Mouse (Mus musculus): ENCODE results near the gene Prkaca. TPM values are rescaled to one million over a fixed set of nuclear protein-coding genes. Genes with fewer than 3 reads are reported as not detected.
"Not testable (repeated sequence)": the region's sequence is repeated elsewhere in the genome, so short reads cannot be mapped to it uniquely, and the experiment has no call there.

Gene Prkaca
- polyA plus RNA-seq, 1 experiment, result 57.8 TPM

- Histone ChIP-seq H3K27ac (ENCODE audit: control insufficient read depth, insufficient read depth, low read length) (no peak overlapping the region), H3K4me3 (ENCODE audit: control insufficient read depth, insufficient read depth, low read length) (no peak overlapping the region), H3K36me3 (ENCODE audit: control insufficient read depth, insufficient read depth, low read length) (no peaks in the 10 kb centered on the region)
Observed at GRCm38 (mm10) chr8:83978200-83978599, 5.4 kb downstream of the Prkaca start.

GRCm38 (mm10) chr8:83980250-83980649 is 7.5 kb downstream of the Prkaca start:
- no peak for TF ChIP-seq POLR2A (IDR thresholded peaks at IDR 0.05; ENCODE audit: control insufficient read depth, extremely low read depth, insufficient read depth, low read length, poor library complexity)
- no peak for DNase-seq
- Histone ChIP-seq H3K27me3 (ENCODE audit: control insufficient read depth, insufficient read depth, low read length) (no peaks in the 10 kb centered on the region), H3K4me3 (ENCODE audit: control insufficient read depth, insufficient read depth, low read length) (no peak overlapping the region), H3K36me3 (ENCODE audit: control insufficient read depth, insufficient read depth, low read length) (no peaks in the 10 kb centered on the region), H3K4me1 (replicated peaks; ENCODE audit: control insufficient read depth, insufficient read depth, low read length) (peaks cover 14% of the 10 kb centered on the region), H3K27ac (ENCODE audit: control insufficient read depth, insufficient read depth, low read length) (no peak overlapping the region)
- 92% methylated on average over 1 of the region's 1 CpGs for WGBS

More at GRCm38 (mm10) chr8:83978200-83978599, 5.4 kb downstream of the Prkaca start:
- no peak for DNase-seq
- H3K4me1 ChIP-seq (replicated peaks; ENCODE audit: control insufficient read depth, insufficient read depth, low read length), result peaks cover 25% of the 10 kb centered on the region
- no peaks in the 10 kb centered on the region for H3K27me3 ChIP-seq (ENCODE audit: control insufficient read depth, insufficient read depth, low read length)
- no peak for TF ChIP-seq POLR2A (IDR thresholded peaks at IDR 0.05; ENCODE audit: control insufficient read depth, extremely low read depth, insufficient read depth, low read length, poor library complexity)
- no peak for TF ChIP-seq CTCF (IDR thresholded peaks at IDR 0.05; ENCODE audit: borderline replicate concordance, control insufficient read depth, extremely low read depth, insufficient read depth, low read length, poor library complexity)
- WGBS, result 93% methylated on average over 9 of the region's 9 CpGs

- 92% methylated on average over 8 of the region's 8 CpGs for WGBS
- H3K4me1 ChIP-seq (replicated peaks; ENCODE audit: control insufficient read depth, insufficient read depth, low read length), result peaks cover 14% of the 10 kb centered on the region
- H3K27ac ChIP-seq (ENCODE audit: control insufficient read depth, insufficient read depth, low read length), result no peak overlapping the region
- no peak overlapping the region for H3K4me3 ChIP-seq (ENCODE audit: control insufficient read depth, insufficient read depth, low read length)
- H3K36me3 ChIP-seq (ENCODE audit: control insufficient read depth, insufficient read depth, low read length), result no peaks in the 10 kb centered on the region
- TF ChIP-seq POLR2A (IDR thresholded peaks at IDR 0.05; ENCODE audit: control insufficient read depth, extremely low read depth, insufficient read depth, low read length, poor library complexity) (no peak), CTCF (IDR thresholded peaks at IDR 0.05; ENCODE audit: borderline replicate concordance, control insufficient read depth, extremely low read depth, insufficient read depth, low read length, poor library complexity) (no peak)
- no peaks in the 10 kb centered on the region for H3K27me3 ChIP-seq (ENCODE audit: control insufficient read depth, insufficient read depth, low read length)
- no peak for DNase-seq
Observed at GRCm38 (mm10) chr8:83980845-83981244, 8.1 kb downstream of the Prkaca start.

- H3K36me3 ChIP-seq (ENCODE audit: control insufficient read depth, insufficient read depth, low read length), result peaks cover under 1% of the 10 kb centered on the region
- DNase-seq, result no peak
- no peak for TF ChIP-seq CTCF (IDR thresholded peaks at IDR 0.05; ENCODE audit: borderline replicate concordance, control insufficient read depth, extremely low read depth, insufficient read depth, low read length, poor library complexity)
- TF ChIP-seq POLR2A (IDR thresholded peaks at IDR 0.05; ENCODE audit: control insufficient read depth, extremely low read depth, insufficient read depth, low read length, poor library complexity), result no peak
- WGBS, result 95% methylated on average over 7 of the region's 7 CpGs
- no peak overlapping the region for H3K27ac ChIP-seq (ENCODE audit: control insufficient read depth, insufficient read depth, low read length)
- H3K27me3 ChIP-seq (ENCODE audit: control insufficient read depth, insufficient read depth, low read length), result no peaks in the 10 kb centered on the region
- peaks cover 14% of the 10 kb centered on the region for H3K4me1 ChIP-seq (replicated peaks; ENCODE audit: control insufficient read depth, insufficient read depth, low read length)
- H3K4me3 ChIP-seq (ENCODE audit: control insufficient read depth, insufficient read depth, low read length), result no peak overlapping the region
Observed at GRCm38 (mm10) chr8:83981533-83981932, 8.7 kb downstream of the Prkaca start.

GRCm38 (mm10) chr8:83982449-83982848 is 9.7 kb downstream of the Prkaca start:
- WGBS, result 93% methylated on average over 4 of the region's 4 CpGs
- peaks cover 8% of the 10 kb centered on the region for H3K4me1 ChIP-seq (replicated peaks; ENCODE audit: control insufficient read depth, insufficient read depth, low read length)
- TF ChIP-seq CTCF (IDR thresholded peaks at IDR 0.05; ENCODE audit: borderline replicate concordance, control insufficient read depth, extremely low read depth, insufficient read depth, low read length, poor library complexity) (no peak), POLR2A (IDR thresholded peaks at IDR 0.05; ENCODE audit: control insufficient read depth, extremely low read depth, insufficient read depth, low read length, poor library complexity) (no peak)
- H3K27ac ChIP-seq (ENCODE audit: control insufficient read depth, insufficient read depth, low read length), result no peak overlapping the region
- H3K36me3 ChIP-seq (ENCODE audit: control insufficient read depth, insufficient read depth, low read length), result peaks cover 7% of the 10 kb centered on the region
- H3K4me3 ChIP-seq (ENCODE audit: control insufficient read depth, insufficient read depth, low read length), result no peak overlapping the region
- no peaks in the 10 kb centered on the region for H3K27me3 ChIP-seq (ENCODE audit: control insufficient read depth, insufficient read depth, low read length)
- no peak for DNase-seq

- H3K36me3 ChIP-seq (ENCODE audit: control insufficient read depth, insufficient read depth, low read length), result peaks cover 13% of the 10 kb centered on the region
- not testable (repeated sequence) for H3K27ac ChIP-seq (ENCODE audit: control insufficient read depth, insufficient read depth, low read length); H3K4me1 ChIP-seq (replicated peaks; ENCODE audit: control insufficient read depth, insufficient read depth, low read length); DNase-seq; H3K4me3 ChIP-seq (ENCODE audit: control insufficient read depth, insufficient read depth, low read length); H3K27me3 ChIP-seq (ENCODE audit: control insufficient read depth, insufficient read depth, low read length)
- 96% methylated on average over 2 of the region's 2 CpGs for WGBS
Observed at GRCm38 (mm10) chr8:83983222-83983621, 10.4 kb downstream of the Prkaca start.

GRCm38 (mm10) chr8:83989243-83989642 is 16.4 kb downstream of the Prkaca start:
- no peak for DNase-seq
- Histone ChIP-seq H3K27me3 (ENCODE audit: control insufficient read depth, insufficient read depth, low read length) (no peaks in the 10 kb centered on the region), H3K36me3 (ENCODE audit: control insufficient read depth, insufficient read depth, low read length) (peaks cover 17% of the 10 kb centered on the region), H3K27ac (ENCODE audit: control insufficient read depth, insufficient read depth, low read length) (no peak overlapping the region), H3K4me3 (ENCODE audit: control insufficient read depth, insufficient read depth, low read length) (no peak overlapping the region), H3K4me1 (replicated peaks; ENCODE audit: control insufficient read depth, insufficient read depth, low read length) (no peaks in the 10 kb centered on the region)
- TF ChIP-seq CTCF (IDR thresholded peaks at IDR 0.05; ENCODE audit: borderline replicate concordance, control insufficient read depth, extremely low read depth, insufficient read depth, low read length, poor library complexity) (no peak), POLR2A (IDR thresholded peaks at IDR 0.05; ENCODE audit: control insufficient read depth, extremely low read depth, insufficient read depth, low read length, poor library complexity) (no peak)
- WGBS, result 49% methylated on average over 7 of the region's 7 CpGs

Data from thymus, adult 2 months (tissue).